Mouse (Mus musculus) intestine, embryonic 15.5 days (tissue): ENCODE results near the gene Gm20388. TPM values are rescaled to one million over a fixed set of nuclear protein-coding genes. Genes with fewer than 3 reads are reported as not detected.

ENCODE experiments used
- ATAC-seq: fragments of 200-750 bp; cut with Nextera tagmentation; 2 replicates; pipeline ENCODE4 v1.8.0; 2017; ENCODE audit warnings: moderate TSS enrichment, moderate library complexity
- H3K27ac ChIP-seq: fragments of 300-500 bp; sonication (generic); 2 replicates; pipeline ENCODE4 v1.5.1; 2015; ENCODE audit warnings: mild to moderate bottlenecking, inconsistent platforms
- H3K27me3 ChIP-seq: fragments of 300-500 bp; sonication (generic); replicated peaks from 2 replicates; pipeline ENCODE4 v1.6.1; 2015; ENCODE audit warnings: inconsistent platforms
- H3K36me3 ChIP-seq: fragments of 300-500 bp; sonication (generic); 2 replicates; pipeline ENCODE4 v1.6.1; 2015; ENCODE audit warnings: inconsistent platforms
- H3K4me1 ChIP-seq: fragments of 300-500 bp; sonication (generic); replicated peaks from 2 replicates; pipeline ENCODE4 v1.6.1; 2015; ENCODE audit warnings: inconsistent platforms
- H3K4me2 ChIP-seq: fragments of 300-500 bp; sonication (generic); replicated peaks from 2 replicates; pipeline ENCODE4 v1.6.1; 2015; ENCODE audit warnings: mild to moderate bottlenecking, inconsistent platforms
- H3K4me3 ChIP-seq: fragments of 300-500 bp; sonication (generic); replicated peaks from 2 replicates; pipeline ENCODE4 v1.5.1; 2015; ENCODE audit warnings: inconsistent platforms
- H3K9ac ChIP-seq: fragments of 300-500 bp; sonication (generic); 2 replicates; pipeline ENCODE4 v1.6.1; 2015; ENCODE audit warnings: inconsistent platforms
- H3K9me3 ChIP-seq: fragments of 300-500 bp; sonication (generic); 2 replicates; pipeline ENCODE4 v1.6.1; 2016; ENCODE audit warnings: inconsistent platforms
- WGBS: fragments of 180-500 bp; shearing (Covaris S2); methylation state at CpG from one replicate; pipeline ENCODE4 v1.1.7; 2015; 5-methylcytosine and 5-hydroxymethylcytosine counted together
- polyA plus RNA-seq: library from polyadenylated mRNA; unstranded; fragments of >200 nt; fragmentation: Nextera tagmentation; extraction: Ambion mirVana; gene quantifications from 2 replicates; pipeline ENCODE4 v1.2.1, GENCODE M21; 2015

The Gm20388 gene
- polyA plus RNA-seq, 1 experiment from 2014 or later, result not detected

DNA sequence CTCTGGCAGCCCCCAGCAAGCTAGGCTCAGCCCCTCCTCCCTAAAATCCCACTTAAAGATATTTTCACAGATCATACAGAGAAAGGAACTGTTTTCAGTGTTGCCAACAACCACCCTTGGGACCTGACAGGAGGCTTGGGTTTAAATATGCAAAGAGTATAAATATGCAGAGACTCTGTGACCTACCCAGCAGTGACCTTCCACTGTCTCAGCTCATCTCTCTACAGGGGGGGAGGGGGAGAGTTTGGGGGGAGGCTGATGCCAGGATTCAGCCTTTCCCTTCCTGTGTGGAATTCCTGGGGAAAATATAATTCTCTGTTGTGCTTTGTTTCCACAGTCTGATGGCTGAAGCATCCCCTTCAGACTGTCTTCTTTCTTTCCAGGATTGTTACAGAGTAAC lies 2024.3 kb downstream of the Gm20388 start:
- no peaks in the 10 kb centered on the region for H3K9me3 ChIP-seq
- no peak overlapping the region for H3K4me3 ChIP-seq
- no peak overlapping the region for H3K27ac ChIP-seq
- H3K4me2 ChIP-seq, result no peak overlapping the region
- no peaks in the 10 kb centered on the region for H3K27me3 ChIP-seq
- no peak for ATAC-seq
- H3K4me1 ChIP-seq, result peaks cover 11% of the 10 kb centered on the region
- no peak overlapping the region for H3K9ac ChIP-seq
- no peaks in the 10 kb centered on the region for H3K36me3 ChIP-seq

DNA sequence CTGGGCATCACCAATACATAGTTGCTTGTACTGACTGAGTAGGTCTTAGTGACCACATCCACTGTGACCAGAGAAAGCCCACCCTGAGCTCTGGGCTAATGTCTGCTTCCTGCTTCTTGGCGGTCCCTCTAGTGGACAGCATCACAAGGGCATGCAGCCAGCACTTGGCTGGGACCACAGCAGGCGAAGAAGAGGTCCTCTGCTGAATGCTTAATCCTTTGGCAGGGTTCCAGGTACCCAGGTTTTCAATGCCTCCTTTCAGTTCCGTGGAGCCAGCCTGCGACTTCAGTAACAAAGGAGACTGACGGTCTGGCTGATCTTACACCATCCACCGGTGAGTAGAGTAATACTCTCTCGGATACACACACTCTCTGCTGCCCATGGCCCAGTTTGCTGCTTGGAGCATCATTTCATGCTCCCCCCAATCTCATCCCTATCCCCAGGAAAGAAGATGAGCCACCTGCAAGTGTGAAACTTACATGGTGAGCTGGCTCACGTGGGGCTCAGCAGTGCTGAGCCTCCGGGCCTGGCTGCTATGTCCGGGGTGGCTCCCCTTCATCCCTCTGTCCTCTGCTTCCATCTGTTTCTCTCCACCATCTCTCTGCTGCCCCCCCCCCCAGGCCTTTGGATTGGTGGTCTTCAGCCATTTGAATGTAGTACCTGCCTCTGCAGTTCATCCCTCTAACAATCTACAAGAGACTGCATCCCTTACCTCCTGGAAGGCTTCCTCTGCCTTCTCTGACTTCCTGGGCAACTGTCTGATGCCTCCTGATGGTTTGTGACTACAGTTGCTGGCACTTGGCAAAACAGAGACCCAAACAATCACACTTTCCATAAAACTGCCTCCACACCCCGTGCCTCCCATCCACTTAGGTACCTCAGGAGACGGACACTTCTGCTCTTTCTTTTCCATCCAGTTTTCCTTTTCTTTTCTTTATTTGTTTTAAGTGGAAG lies 2025.0 kb downstream of the Gm20388 start:
- Histone ChIP-seq H3K9me3 (no peaks in the 10 kb centered on the region), H3K27me3 (no peaks in the 10 kb centered on the region), H3K27ac (no peak overlapping the region), H3K9ac (no peak overlapping the region), H3K4me3 (no peak overlapping the region), H3K36me3 (no peaks in the 10 kb centered on the region), H3K4me2 (no peak overlapping the region), H3K4me1 (peaks cover 11% of the 10 kb centered on the region)
- peak; percentile 34; the same call in 1 of the 2 replicates for ATAC-seq
- WGBS, result 54% methylated on average over 12 of the region's 12 CpGs

DNA sequence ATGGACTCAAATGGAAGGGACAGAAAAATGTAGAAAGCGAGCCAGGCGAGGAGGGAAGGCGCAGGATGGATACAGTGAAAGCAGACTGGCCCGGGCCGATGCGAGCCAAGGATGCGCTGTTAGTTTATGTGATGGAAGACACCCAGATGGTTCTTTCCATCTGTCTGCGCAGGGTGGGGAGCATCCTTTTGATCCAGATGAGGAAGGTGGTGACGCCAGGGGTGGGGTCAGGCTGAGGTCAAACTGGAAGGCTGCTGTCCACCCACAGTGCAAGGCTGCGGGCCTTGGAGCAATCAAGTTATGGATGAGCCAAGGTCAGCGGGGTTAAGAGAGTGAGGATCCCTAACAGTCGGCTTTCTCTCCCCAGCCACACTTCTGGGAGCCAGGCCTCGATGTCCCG lies 2025.8 kb downstream of the Gm20388 start:
- H3K4me2 ChIP-seq, result no peak overlapping the region
- no peaks in the 10 kb centered on the region for H3K36me3 ChIP-seq
- no peaks in the 10 kb centered on the region for H3K9me3 ChIP-seq
- H3K9ac ChIP-seq, result no peak overlapping the region
- H3K27me3 ChIP-seq, result no peaks in the 10 kb centered on the region
- WGBS, result 58% methylated on average over 14 of the region's 14 CpGs
- no peak for ATAC-seq
- peaks cover 11% of the 10 kb centered on the region for H3K4me1 ChIP-seq
- H3K27ac ChIP-seq, result no peak overlapping the region
- H3K4me3 ChIP-seq, result no peak overlapping the region

DNA sequence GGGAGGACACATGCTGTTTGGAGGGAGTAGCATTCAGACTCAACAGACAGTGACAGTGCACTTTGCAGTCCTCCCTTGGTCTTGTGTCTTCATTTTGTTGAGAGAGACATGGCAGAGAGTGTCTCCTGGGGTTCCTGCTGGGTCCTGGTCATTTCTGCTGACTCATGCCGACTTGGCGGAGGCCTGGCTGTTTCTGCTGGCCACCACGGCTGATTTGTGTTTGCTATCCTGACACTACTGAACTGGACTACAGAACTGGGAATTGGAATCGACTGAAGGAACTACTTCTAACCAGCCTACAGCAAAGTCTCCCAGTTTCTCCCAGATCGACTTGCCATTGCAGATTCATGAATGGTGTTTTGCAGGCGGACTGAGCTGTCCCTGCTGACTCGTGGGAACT lies 2028.1 kb downstream of the Gm20388 start:
- no peak overlapping the region for H3K9ac ChIP-seq
- no peak overlapping the region for H3K4me2 ChIP-seq
- H3K27me3 ChIP-seq, result no peaks in the 10 kb centered on the region
- WGBS, result 83% methylated on average over 7 of the region's 7 CpGs
- H3K9me3 ChIP-seq, result no peaks in the 10 kb centered on the region
- H3K4me1 ChIP-seq, result peaks cover 11% of the 10 kb centered on the region
- ATAC-seq, result no peak
- no peaks in the 10 kb centered on the region for H3K36me3 ChIP-seq
- H3K27ac ChIP-seq, result no peak overlapping the region
- H3K4me3 ChIP-seq, result no peak overlapping the region

DNA sequence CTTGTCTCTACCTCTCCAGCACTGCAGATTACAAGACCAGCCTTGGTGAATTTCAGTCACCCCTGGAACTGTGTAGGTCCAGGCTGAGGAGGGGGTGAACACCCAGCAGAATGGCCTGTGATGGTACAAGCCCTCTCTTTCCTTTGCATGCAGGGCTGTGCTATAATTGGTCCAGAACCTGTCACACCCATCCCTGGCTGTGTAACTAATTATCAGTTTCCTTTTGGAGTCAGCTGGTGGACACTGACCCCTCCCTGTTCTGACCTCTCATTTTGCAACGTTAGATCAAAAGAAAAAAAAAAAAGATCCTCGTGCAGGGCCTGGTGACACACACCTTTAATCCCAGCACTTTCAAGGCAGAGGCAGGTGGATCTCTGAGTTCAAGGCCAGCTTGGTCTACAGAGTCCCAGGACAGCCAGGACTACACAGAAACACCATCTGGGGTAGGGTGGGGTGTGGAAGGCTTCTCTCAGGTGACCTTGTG lies 2032.5 kb downstream of the Gm20388 start:
- ATAC-seq, result no peak
- H3K4me1 ChIP-seq, result peaks cover 9% of the 10 kb centered on the region
- WGBS, result 26% methylated on average over 2 of the region's 2 CpGs

DNA sequence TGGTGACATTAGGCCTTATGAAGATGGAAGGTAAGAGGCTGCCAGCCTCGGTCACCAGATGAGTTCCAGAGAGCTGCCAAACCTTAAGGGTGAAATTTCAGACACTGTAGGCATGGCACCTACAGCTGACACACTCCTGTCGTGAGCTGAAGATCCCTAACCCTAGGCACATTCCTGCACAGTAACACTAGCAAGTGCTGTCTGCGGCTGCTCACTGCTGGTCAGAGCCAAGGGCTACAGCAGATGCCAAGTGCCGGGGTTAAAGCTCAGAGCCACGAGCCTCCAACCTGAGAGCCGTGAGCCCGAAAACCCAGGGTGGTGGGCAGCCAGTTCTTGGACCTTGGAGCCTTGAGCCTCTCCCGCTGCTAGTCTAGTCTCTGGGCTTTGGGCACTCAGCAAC lies 2033.1 kb downstream of the Gm20388 start:
- Histone ChIP-seq H3K4me1 (peaks cover 15% of the 10 kb centered on the region), H3K36me3 (no peaks in the 10 kb centered on the region), H3K9ac (no peak overlapping the region), H3K4me3 (no peak overlapping the region), H3K27me3 (no peaks in the 10 kb centered on the region), H3K4me2 (no peak overlapping the region), H3K27ac (no peak overlapping the region), H3K9me3 (no peaks in the 10 kb centered on the region)
- ATAC-seq, result no peak
- 81% methylated on average over 8 of the region's 8 CpGs for WGBS

More for the DNA sequence above, 2032.5 kb downstream of the Gm20388 start:
- Histone ChIP-seq H3K36me3 (no peaks in the 10 kb centered on the region), H3K4me3 (no peak overlapping the region), H3K9ac (no peak overlapping the region), H3K27ac (no peak overlapping the region), H3K9me3 (no peaks in the 10 kb centered on the region), H3K27me3 (no peaks in the 10 kb centered on the region), H3K4me2 (no peak overlapping the region)

DNA sequence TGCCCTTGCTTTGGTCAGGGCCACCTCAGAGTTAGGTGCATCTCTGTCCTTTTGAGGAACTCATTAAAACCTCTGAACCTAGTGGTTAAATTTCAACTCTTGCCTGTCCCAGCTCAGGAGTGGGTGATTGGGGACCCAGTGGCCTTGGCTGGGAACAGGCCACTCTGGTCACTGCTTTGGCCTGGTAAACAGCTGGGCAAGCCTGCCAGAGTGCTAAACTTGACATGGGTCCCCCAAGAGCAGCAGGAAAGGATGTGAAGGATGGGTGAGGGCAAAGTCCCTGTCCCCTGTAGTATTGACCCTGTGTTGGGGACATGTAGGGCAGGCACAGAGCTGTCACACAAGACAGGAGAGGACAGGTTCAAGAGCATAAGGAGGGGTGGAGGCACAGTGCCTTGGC lies 2034.2 kb downstream of the Gm20388 start, which contains the start of gene Car5a:
Car5a (minus strand) TSS at position 74 of the 400 bp plus-strand sequence.
- no peak within 1 kb of the TSS for H3K9ac ChIP-seq
- no peaks in the 10 kb centered on the region for H3K36me3 ChIP-seq
- peaks cover 17% of the 10 kb centered on the region for H3K4me1 ChIP-seq
- H3K9me3 ChIP-seq, result no peaks in the 10 kb centered on the region
- ATAC-seq, result no peak
- no peak within 1 kb of the TSS for H3K4me2 ChIP-seq
- H3K27ac ChIP-seq, result no peak within 1 kb of the TSS
- no peak within 1 kb of the TSS for H3K4me3 ChIP-seq
- H3K27me3 ChIP-seq, result no peaks in the 10 kb centered on the region

DNA sequence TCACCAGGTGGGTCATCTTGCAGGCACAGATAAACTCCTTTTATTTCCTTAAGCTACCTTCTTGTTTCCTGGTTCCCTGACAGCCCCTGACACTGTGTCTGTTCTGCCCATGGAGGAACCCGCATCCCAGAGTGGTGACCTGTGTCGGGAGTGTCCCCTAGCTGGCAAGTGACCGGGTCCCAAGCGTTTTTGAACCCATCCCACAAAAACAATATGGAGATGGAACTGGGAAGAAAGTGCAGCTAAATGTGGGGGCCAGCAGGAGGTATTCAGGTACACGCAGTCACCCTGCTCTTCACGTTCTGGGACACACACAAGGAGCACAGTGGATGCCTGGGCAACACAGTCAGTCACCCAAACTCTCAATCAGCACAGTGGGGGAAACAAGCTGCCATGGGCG lies 2035.7 kb downstream of the Gm20388 start:
- no peak overlapping the region for H3K9ac ChIP-seq
- H3K4me3 ChIP-seq, result no peak overlapping the region
- WGBS, result 86% methylated on average over 7 of the region's 7 CpGs
- peaks cover 17% of the 10 kb centered on the region for H3K4me1 ChIP-seq
- no peak for ATAC-seq
- H3K27me3 ChIP-seq, result no peaks in the 10 kb centered on the region
- H3K27ac ChIP-seq, result no peak overlapping the region
- H3K36me3 ChIP-seq, result no peaks in the 10 kb centered on the region
- no peak overlapping the region for H3K4me2 ChIP-seq
- H3K9me3 ChIP-seq, result no peaks in the 10 kb centered on the region

DNA sequence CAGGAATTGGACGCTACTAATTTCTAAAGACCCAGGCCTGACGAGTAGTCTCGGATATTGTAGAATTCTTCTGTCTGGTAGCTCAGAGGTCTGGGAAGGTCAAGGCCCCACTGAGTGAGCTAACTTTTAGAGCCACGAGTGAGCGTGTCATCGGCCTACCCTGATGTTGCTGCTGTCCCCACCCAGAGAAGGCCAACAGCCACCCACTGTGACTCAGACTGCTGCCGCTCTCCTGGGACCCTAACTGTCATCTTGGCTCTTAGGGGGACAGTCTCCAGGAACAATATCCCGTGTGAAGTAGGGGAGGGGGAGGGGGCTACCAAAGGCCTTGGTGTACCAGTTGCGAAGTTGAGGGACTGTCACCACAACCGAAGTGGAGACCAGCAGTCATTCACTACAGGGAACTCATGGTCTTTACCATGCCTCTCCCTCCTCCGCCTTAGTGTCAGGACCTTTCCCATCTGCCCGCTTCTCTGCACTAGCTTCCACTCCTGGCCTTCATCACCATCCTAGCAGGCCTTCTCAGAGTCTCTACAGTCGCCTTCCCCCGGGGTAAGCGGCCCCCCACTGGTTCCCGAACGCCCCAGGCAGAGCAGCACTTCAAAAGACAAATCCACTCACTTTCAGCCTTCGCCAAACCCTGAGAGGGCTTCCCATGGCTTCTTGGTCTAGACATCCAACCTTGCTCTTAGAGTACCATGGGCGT lies 2036.6 kb downstream of the Gm20388 start:
- H3K27me3 ChIP-seq, result no peaks in the 10 kb centered on the region

DNA sequence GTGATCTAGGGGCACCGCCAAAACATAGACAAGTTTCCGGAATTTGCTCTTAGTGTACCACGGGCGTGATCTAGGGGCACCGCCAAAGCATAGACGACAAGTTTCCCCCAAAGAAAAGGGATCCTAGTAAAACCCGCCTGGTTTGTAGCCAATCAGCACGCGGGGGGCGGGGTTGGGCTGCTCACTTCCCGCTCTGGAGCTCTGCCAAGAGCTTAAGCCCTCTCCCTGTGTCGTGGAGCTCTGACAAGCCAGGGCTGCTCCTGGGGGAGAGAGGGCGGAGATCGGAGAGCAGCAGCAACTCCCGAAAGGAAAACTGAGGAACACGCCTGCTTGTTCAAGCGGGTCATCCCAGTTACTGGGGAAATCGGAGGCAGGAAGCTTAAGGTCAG lies 2037.1 kb downstream of the Gm20388 start:
- no peaks in the 10 kb centered on the region for H3K9me3 ChIP-seq
- H3K4me1 ChIP-seq, result peaks cover 28% of the 10 kb centered on the region
- peak overlapping the region; percentile 38 for H3K4me3 ChIP-seq
- H3K27me3 ChIP-seq, result no peaks in the 10 kb centered on the region
- H3K36me3 ChIP-seq, result no peaks in the 10 kb centered on the region
- peak overlapping the region; percentile 82 for H3K4me2 ChIP-seq
- under 1% methylated on average over 18 of the region's 18 CpGs for WGBS
- ATAC-seq, result peak; percentile 53
- H3K9ac ChIP-seq, result peak overlapping the region; percentile 56
- peak overlapping the region; percentile 91 for H3K27ac ChIP-seq

More for the DNA sequence above, 2036.6 kb downstream of the Gm20388 start:
- Histone ChIP-seq H3K9me3 (no peaks in the 10 kb centered on the region), H3K4me2 (peak overlapping the region; percentile 82), H3K9ac (peak overlapping the region; percentile 55), H3K4me1 (peaks cover 22% of the 10 kb centered on the region), H3K4me3 (peak overlapping the region; percentile 38), H3K27ac (peak overlapping the region; percentile 82), H3K36me3 (no peaks in the 10 kb centered on the region)
- 36% methylated on average over 19 of the region's 19 CpGs for WGBS
- no peak for ATAC-seq

DNA sequence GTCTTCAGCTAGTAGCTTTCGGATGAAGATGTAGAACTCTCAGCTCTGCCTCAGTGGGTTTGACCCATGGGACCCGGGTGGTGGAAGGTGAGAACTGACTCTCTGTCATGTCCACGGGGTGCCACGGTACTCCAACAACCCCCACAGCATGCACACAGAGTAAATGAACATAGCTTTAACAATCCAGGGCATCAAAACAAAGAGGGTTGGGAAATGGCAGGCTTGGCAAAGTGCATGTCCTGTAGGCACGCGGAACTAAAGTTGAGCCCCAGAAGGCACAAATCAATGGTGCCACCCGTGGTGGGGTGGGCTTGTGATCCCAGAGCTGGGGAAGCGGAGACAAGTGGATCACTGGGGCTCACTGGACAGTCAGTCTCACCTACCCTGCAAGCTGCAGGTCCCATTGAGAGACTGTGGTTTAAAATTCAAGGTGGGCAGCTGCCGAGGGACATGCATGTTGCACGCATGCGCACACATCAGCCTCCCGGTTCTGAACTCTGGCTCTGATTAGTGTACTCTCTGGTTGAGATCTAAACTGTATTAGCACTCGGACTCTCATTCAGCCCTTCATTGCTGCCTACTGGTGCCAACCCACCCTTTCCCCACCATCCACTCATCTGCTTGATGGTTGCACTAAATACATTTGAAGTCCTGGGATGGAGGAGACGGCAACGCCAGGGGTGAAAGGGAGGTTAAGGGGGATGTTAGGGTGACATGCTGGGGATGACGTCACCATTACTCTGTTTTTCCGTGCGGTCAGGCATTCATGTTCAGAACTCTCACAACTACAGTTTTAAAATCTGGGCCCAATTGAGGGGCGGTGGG lies 2037.9 kb downstream of the Gm20388 start:
- peaks cover 28% of the 10 kb centered on the region for H3K4me1 ChIP-seq
- no peaks in the 10 kb centered on the region for H3K27me3 ChIP-seq
- H3K9ac ChIP-seq, result peak overlapping the region; percentile 56
- H3K4me2 ChIP-seq, result peak overlapping the region; percentile 82
- H3K4me3 ChIP-seq, result peak overlapping the region; percentile 38
- WGBS, result 54% methylated on average over 19 of the region's 19 CpGs
- H3K9me3 ChIP-seq, result no peaks in the 10 kb centered on the region
- no peak for ATAC-seq
- no peaks in the 10 kb centered on the region for H3K36me3 ChIP-seq
- H3K27ac ChIP-seq, result peak overlapping the region; percentile 91
